Mouse (Mus musculus) urinary bladder, postnatal 25 days (tissue): ENCODE data around the gene Mrtfa.

Source experiments
- DNase-seq: peaks from one replicate; pipeline ENCODE4 v3.0.0; 2022; ENCODE audit warnings: low spot score

Gene Mrtfa

GRCm38 (mm10) chr15:81197197-81197596, 6.6 kb upstream of the Mrtfa start:
- no peak for DNase-seq

GRCm38 (mm10) chr15:81195447-81195846, 4.9 kb upstream of the Mrtfa start:
- DNase-seq, result no peak

- no peak for DNase-seq
Measured at GRCm38 (mm10) chr15:81194791-81195190, 4.2 kb upstream of the Mrtfa start.

GRCm38 (mm10) chr15:81192858-81193257, 2.3 kb upstream of the Mrtfa start:
- DNase-seq, result no peak

- no peak for DNase-seq
Measured at GRCm38 (mm10) chr15:81192316-81192715, 1.8 kb upstream of the Mrtfa start.

GRCm38 (mm10) chr15:81191303-81191702, 746 bp upstream of the Mrtfa start:
- no peak for DNase-seq

- DNase-seq, result peak; percentile 25
Measured at GRCm38 (mm10) chr15:81190011-81190629, 437 bp downstream of the Mrtfa start.

- DNase-seq, result no peak
Measured at GRCm38 (mm10) chr15:81189061-81189460, 1.5 kb downstream of the Mrtfa start.

- no peak for DNase-seq
Measured at GRCm38 (mm10) chr15:81184913-81185312, 5.6 kb downstream of the Mrtfa start.

GRCm38 (mm10) chr15:81181233-81181632, 9.3 kb downstream of the Mrtfa start:
- DNase-seq, result no peak

- DNase-seq, result no peak
Measured at GRCm38 (mm10) chr15:81179523-81179922, 11.0 kb downstream of the Mrtfa start.

- no peak for DNase-seq
Measured at GRCm38 (mm10) chr15:81178703-81179102, 11.9 kb downstream of the Mrtfa start.

GRCm38 (mm10) chr15:81177860-81178259, 12.7 kb downstream of the Mrtfa start:
- no peak for DNase-seq

GRCm38 (mm10) chr15:81175633-81176032, 14.9 kb downstream of the Mrtfa start:
- DNase-seq, result no peak

- DNase-seq, result no peak
Measured at GRCm38 (mm10) chr15:81172259-81172658, 18.3 kb downstream of the Mrtfa start.

GRCm38 (mm10) chr15:81168735-81169134, 21.8 kb downstream of the Mrtfa start:
- no peak for DNase-seq

GRCm38 (mm10) chr15:81167831-81168230, 22.7 kb downstream of the Mrtfa start:
- DNase-seq, result no peak

- DNase-seq, result no peak
Measured at GRCm38 (mm10) chr15:81166291-81166690, 24.3 kb downstream of the Mrtfa start.

- DNase-seq, result no peak
Measured at GRCm38 (mm10) chr15:81164560-81165310, 25.8 kb downstream of the Mrtfa start.

GRCm38 (mm10) chr15:81161571-81161970, 29.0 kb downstream of the Mrtfa start:
- DNase-seq, result no peak

- DNase-seq, result no peak
Measured at GRCm38 (mm10) chr15:81160677-81161076, 29.9 kb downstream of the Mrtfa start.

GRCm38 (mm10) chr15:81159212-81159611, 31.3 kb downstream of the Mrtfa start:
- DNase-seq, result no peak

GRCm38 (mm10) chr15:81158517-81159120, 31.9 kb downstream of the Mrtfa start:
- no peak for DNase-seq
